ENCODE assay signal across 18 mouse cellular contexts in genomic region chr1:34261011-34261410, GRCm38 (mm10).
DNase-seq lines count a peak whose midpoint lies in the region; ATAC-seq and TF ChIP-seq lines count a peak whose summit lies in the region.
"Had no signal": no experiment of that assay in that cellular context is flagged by ENCODE, and none has a peak within 500 bp of the region (broad histone marks: within the 10 kb centered on the region; RNA-seq: fewer than 3 reads in every experiment).

No protein-coding gene starts in this region.

- TF ChIP-seq POLR2A in kidney, adult 2 months (IDR thresholded peaks at IDR 0.05; ENCODE audit: low read depth, low read length): no peak
- TF ChIP-seq POLR2A in myocyte (IDR thresholded peaks at IDR 0.05; ENCODE audit: insufficient read length, low read depth): no peak

- H3K27me3 ChIP-seq in kidney, adult 2 months (replicated peaks; ENCODE audit: control insufficient read depth, insufficient read depth, low read length): no peaks in the 10 kb centered on the region
- H3K27me3 ChIP-seq in kidney, embryonic 14.5 days (ENCODE audit: control insufficient read depth, insufficient read depth, low read length): no peaks in the 10 kb centered on the region
- H3K27me3 ChIP-seq in lung, embryonic 16.5 days (ENCODE audit: control insufficient read depth, insufficient read depth, low read depth, low read length): no peaks in the 10 kb centered on the region
- no peaks in the 10 kb centered on the region for H3K27me3 ChIP-seq in myocyte (ENCODE audit: control insufficient read depth, insufficient read depth, insufficient read length)
- H3K27me3 ChIP-seq: heart, embryonic 12.5 days; midbrain, embryonic 15.5 days; stomach, embryonic 15.5 days had no signal

- TF ChIP-seq CTCF in kidney, adult 2 months (conservative IDR thresholded peaks at IDR 0.05; ENCODE audit: insufficient read depth, insufficient read length, low read depth, low read length): no peak

- WGBS in kidney, adult 2 months: 61% methylated on average over 12 of the region's 12 CpGs
- 75% methylated on average over 12 of the region's 12 CpGs for WGBS in kidney, embryonic 14.5 days
- WGBS in lung, embryonic 16.5 days: 59% methylated on average over 12 of the region's 12 CpGs

- no peak overlapping the region for H3K4me3 ChIP-seq in kidney, adult 2 months (ENCODE audit: insufficient read depth, low read depth, low read length)
- no peak overlapping the region for H3K4me3 ChIP-seq in kidney, embryonic 14.5 days (ENCODE audit: low read length)
- no peak overlapping the region for H3K4me3 ChIP-seq in lung, embryonic 16.5 days (ENCODE audit: low read length)
- H3K4me3 ChIP-seq in myocyte: no peak overlapping the region
- H3K4me3 ChIP-seq: embryonic facial prominence, embryonic 10.5 days; heart, embryonic 12.5 days; left cerebral cortex, adult 2 months; midbrain, embryonic 15.5 days; stomach, embryonic 15.5 days had no signal

- H3K4me2 ChIP-seq in kidney, embryonic 14.5 days (replicated peaks; ENCODE audit: low read depth, low read length): no peak overlapping the region
- no peak overlapping the region for H3K4me2 ChIP-seq in lung, embryonic 16.5 days (ENCODE audit: low read depth, low read length)
- H3K4me2 ChIP-seq in myocyte (ENCODE audit: low read depth): no peak overlapping the region
- H3K4me2 ChIP-seq: heart, embryonic 12.5 days; hindbrain, embryonic 14.5 days; midbrain, embryonic 15.5 days; stomach, embryonic 15.5 days had no signal

- no peak overlapping the region for H3ac ChIP-seq in myocyte (ENCODE audit: control insufficient read depth, insufficient read length)

- ATAC-seq in kidney, embryonic 14.5 days (ENCODE audit: low FRiP score, low TSS enrichment): no peak
- ATAC-seq in lung, embryonic 16.5 days (ENCODE audit: low read depth): peak; percentile 94
- ATAC-seq: midbrain, embryonic 15.5 days had no signal

- no peaks in the 10 kb centered on the region for H3K79me2 ChIP-seq in myocyte (ENCODE audit: control insufficient read depth, insufficient read depth)

- H3K9ac ChIP-seq in kidney, embryonic 14.5 days (ENCODE audit: low read depth, low read length): no peak overlapping the region
- H3K9ac ChIP-seq in lung, embryonic 16.5 days (ENCODE audit: low read length): no peak overlapping the region
- H3K9ac ChIP-seq: heart, embryonic 12.5 days; hindbrain, embryonic 14.5 days; midbrain, embryonic 15.5 days; stomach, embryonic 15.5 days had no signal

- H3K36me3 ChIP-seq in kidney, adult 2 months (ENCODE audit: control insufficient read depth, insufficient read depth, low read length): peaks cover 20% of the 10 kb centered on the region
- H3K36me3 ChIP-seq in kidney, embryonic 14.5 days (ENCODE audit: control insufficient read depth, insufficient read depth, low read length): peaks cover 58% of the 10 kb centered on the region
- peaks cover 15% of the 10 kb centered on the region for H3K36me3 ChIP-seq in lung, embryonic 16.5 days (ENCODE audit: control insufficient read depth, insufficient read depth, low read length)
- peaks cover 89% of the 10 kb centered on the region for H3K36me3 ChIP-seq in myocyte (ENCODE audit: control insufficient read depth, insufficient read depth)
- H3K36me3 ChIP-seq: G1E had no signal

- no peak overlapping the region for H3K27ac ChIP-seq in kidney, adult 2 months (ENCODE audit: insufficient read depth, low read depth, low read length)
- no peak overlapping the region for H3K27ac ChIP-seq in kidney, embryonic 14.5 days (ENCODE audit: low read depth, low read length)
- no peak overlapping the region for H3K27ac ChIP-seq in lung, embryonic 16.5 days (ENCODE audit: low read length)
- H3K27ac ChIP-seq: embryonic facial prominence, embryonic 10.5 days; hindbrain, embryonic 14.5 days; left cerebral cortex, adult 2 months; midbrain, embryonic 15.5 days; stomach, embryonic 15.5 days had no signal

- no peaks in the 10 kb centered on the region for H3K4me1 ChIP-seq in kidney, adult 2 months (ENCODE audit: control insufficient read depth, insufficient read depth, low read length)
- H3K4me1 ChIP-seq in kidney, embryonic 14.5 days (ENCODE audit: control insufficient read depth, insufficient read depth, low read length): no peaks in the 10 kb centered on the region
- H3K4me1 ChIP-seq in lung, embryonic 16.5 days (replicated peaks; ENCODE audit: control insufficient read depth, insufficient read depth, low read length): peaks cover 3% of the 10 kb centered on the region; the same call in 1 of the 2 replicates
- H3K4me1 ChIP-seq: embryonic facial prominence, embryonic 10.5 days; midbrain, embryonic 15.5 days; stomach, embryonic 15.5 days had no signal

- no peaks in the 10 kb centered on the region for H3K9me3 ChIP-seq in kidney, embryonic 14.5 days (ENCODE audit: control insufficient read depth, low read length)
- H3K9me3 ChIP-seq in lung, embryonic 16.5 days (ENCODE audit: control insufficient read depth, low read length): no peaks in the 10 kb centered on the region
- H3K9me3 ChIP-seq: embryonic facial prominence, embryonic 10.5 days; G1E; heart, embryonic 12.5 days; midbrain, embryonic 15.5 days; stomach, embryonic 15.5 days had no signal

- peak; percentile 13 for DNase-seq in kidney, adult 2 months
- DNase-seq in kidney, postnatal 10 days: peak; percentile 29
- no peak for DNase-seq in adrenal gland, adult 2 months
- no peak for DNase-seq in right cerebral cortex, postnatal 10 days (ENCODE audit: low spot score in 2 of 2)
- DNase-seq: cerebellum, adult 2 months; heart, postnatal 14 days; left cerebral cortex, postnatal 4 days; liver had no signal

TF ChIP-seq in myocyte, 11 proteins besides CTCF, POLR2A, EP300 and RAD21:
- TF ChIP-seq POLR2AphosphoS2 (IDR thresholded peaks at IDR 0.05; ENCODE audit: insufficient read length, low read depth): peak; percentile 46
- no peak for TF ChIP-seq REST (IDR thresholded peaks at IDR 0.05; ENCODE audit: insufficient read depth, insufficient read length)
- TF ChIP-seq SRF (IDR thresholded peaks at IDR 0.05; ENCODE audit: control insufficient read depth, insufficient read length, low read depth): no peak

Comparison
In these comparisons a context has a peak if more than half of its experiments do, and no peak if none do; other contexts are left out.
1. DNase-seq: peak in kidney, adult 2 months (single experiment) and kidney, postnatal 10 days (single experiment); none in adrenal gland, adult 2 months (single experiment) and right cerebral cortex, postnatal 10 days (0 of 2).